Mouse (Mus musculus) ovary, postnatal 14 days (tissue): Measurements from ENCODE around the gene Homez.
A peak's percentile ranks its signal among the peaks of the same experiment; 100 is the strongest.

Source experiments
- DNase-seq: peaks from one replicate; pipeline ENCODE4 v3.0.0; 2022; ENCODE audit warnings: low spot score

The Homez gene

DNA sequence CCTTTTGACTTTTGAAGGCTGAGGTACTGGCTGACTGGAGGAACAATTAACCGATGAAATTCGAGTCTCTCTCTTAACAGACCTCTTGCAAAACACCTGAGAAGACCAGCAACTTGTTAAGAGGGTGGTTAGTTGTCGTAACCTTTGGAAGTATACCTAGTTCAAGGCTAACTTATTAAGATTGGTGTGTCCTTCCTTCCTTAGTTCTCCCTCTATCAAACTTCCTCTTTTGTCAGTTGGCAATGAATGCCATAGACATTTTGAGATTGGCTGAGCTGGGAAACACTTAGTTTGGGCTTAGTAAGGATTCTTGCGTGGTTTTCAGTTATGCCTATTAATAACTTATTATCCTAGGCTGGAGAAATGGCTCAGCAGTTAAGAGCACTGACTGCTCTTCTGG, 2.7 kb downstream of the Homez start:
- DNase-seq, result no peak

DNA sequence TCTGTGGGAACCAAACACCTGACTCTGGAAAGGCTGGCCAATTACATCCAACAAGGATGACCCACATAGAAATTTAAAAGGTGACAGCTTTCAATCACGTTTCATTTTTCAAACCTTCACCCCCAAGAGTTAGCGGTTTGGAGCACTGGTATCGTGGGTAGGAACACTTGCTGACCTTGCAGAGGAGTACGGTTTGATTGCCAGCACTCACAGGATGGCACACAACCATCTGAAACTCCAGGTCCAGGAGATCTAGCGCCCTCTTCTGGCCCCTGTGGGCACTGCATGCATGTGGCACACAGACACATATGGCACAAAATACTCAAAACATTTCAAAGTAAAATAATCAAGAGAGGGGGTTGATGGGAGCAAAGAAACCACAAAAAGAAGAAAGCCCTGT, 3.8 kb downstream of the Homez start:
- DNase-seq, result no peak

DNA sequence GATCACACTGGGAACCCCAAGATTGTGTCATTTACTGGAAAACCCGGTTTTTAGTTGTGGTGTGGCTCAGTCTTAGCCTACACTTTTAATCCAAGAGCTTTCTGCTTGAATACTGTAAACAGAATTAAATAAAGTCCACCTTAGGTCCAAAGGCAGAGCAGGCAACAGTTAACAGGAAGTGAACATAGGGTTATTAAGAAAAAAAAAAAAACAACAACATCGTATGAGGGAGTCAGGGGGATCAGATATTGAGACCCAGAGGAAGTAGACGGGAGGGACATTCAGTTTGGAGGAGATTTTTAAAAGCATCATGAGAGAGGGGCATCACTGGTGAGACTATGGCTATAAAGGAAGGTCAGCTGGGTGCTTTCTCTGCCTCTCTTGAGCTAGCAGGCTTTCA, 4.5 kb downstream of the Homez start:
- DNase-seq, result no peak

DNA sequence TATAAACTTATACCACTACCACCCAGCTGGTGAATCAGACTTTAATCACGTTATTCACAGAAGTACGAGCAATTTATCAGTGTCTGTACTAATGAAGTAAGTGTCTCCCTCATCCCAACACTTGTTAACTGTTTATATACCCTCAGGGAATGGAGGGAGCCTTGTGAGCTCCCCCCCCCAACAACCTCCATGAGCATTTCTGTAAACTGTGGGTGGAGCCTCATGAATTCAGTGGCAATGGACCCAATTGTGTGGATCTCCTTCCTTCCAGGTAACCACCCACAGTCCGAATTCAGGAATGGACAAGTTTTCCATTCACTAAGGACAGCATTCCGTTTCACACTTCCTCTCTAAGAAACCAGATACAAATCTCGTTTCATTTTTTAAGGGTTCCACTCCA, 5.1 kb downstream of the Homez start:
- DNase-seq, result no peak

DNA sequence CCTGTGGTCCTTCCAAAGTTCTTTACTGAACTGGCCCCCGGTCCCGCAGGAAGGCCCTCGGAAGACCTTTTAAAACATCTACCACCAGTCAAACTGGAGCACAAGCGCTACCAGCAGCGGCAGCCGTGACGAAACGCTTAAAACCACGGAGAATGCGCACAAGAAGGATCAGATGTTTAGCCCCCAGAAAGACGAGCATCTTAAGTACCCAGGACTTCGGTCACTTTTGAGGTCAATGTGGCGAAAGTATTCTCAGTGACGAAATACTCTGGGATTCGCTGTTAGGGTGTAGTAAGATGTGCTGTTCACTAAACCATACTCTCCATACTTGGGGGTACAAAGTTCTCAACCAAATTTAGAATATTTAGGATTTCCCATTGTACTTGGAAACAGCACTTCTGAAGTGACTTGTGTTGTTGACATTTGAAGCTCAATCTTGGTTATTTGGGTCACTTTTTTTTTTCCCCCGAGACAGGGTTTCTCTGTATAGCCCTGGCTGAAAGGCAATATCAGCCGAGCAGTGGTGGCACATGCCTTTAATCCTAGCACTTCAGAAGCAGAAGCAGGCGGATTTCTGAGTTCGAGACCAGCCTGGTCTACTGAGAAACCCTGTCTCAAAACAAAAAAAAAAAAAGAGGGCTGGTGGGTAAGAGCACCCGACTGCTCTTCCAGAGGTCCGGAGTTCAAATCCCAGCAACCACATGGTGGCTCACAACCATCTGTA, 6.3 kb downstream of the Homez start:
- DNase-seq, result no peak

DNA sequence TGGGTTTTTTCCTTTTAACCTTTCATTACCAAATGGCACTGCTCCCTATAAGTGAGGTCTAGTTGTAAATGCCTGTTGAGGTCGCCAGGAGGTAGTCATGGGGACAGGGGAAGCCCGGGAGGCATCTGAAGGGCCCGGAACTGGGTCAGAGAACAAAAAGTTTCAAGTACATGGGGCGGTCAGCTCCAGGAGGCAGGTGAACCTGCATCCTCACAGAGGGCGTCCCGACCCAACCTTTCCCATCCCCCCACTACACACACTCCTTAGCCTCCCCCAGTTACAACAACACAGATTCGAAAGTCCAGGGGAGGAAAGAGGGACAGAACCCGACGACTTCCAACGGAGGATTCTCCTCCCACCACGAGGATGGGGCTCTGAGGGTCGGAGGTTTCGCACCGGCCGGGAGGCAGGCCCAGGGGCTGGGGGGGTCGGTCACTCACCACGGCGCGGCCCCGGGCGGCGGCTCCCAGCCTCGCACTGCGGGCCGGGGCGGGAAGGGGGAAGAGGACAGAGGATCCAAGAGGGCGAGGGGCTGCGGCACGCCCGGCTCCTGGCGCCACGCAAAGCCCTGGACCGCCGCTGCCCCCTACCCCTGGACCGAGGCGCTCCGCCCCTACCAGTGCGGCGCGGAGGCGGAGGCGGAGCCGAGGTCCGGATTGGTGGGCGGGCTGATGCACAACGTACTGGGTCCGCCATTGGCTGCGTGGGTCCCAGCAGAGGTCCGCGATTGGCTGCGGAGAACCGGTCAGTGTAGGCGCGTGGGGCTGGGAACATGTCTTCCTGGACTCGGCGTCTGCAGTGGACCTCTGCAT, 7.1 kb downstream of the Homez start:
- DNase-seq, result peak; percentile 79

DNA sequence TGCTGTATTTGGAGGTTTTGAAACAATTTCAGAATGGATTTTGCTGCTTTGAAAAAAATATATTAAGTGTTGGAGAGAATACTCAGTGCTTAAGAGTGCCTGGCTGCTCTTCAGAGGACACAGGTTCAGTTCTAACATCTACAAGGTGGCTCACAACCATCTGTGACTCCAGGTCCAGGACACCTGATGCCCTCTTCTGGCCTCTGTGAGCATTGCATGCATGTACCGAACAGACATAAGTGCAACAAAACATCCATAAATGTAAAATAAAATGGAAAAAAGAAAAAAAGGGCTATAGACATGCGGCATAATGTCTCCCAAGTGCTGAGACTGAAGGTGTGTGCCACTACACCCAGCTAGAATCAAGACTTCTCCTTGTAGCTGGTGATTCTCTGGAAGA, 10.2 kb downstream of the Homez start:
- DNase-seq, result peak; percentile 44

DNA sequence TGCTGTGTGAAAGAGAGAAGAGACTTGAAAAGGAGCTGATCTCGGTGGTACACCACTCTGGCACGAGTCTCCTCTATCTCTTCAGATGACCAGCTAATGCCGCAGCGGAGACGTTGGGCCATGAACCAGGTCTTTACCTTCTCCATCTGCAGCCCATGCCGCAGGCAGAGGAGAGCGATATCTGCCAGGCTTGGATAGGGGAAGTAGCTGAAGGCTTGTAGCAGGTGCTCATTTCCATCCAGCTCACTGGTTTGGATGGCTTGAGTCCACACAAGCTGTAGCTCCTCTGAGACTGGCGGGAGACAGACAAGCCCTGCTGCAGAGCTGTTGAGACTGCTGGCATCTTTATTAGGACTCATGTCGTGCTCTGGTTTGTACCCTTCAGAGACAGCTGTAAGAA, 12.9 kb downstream of the Homez start:
- no peak for DNase-seq

DNA sequence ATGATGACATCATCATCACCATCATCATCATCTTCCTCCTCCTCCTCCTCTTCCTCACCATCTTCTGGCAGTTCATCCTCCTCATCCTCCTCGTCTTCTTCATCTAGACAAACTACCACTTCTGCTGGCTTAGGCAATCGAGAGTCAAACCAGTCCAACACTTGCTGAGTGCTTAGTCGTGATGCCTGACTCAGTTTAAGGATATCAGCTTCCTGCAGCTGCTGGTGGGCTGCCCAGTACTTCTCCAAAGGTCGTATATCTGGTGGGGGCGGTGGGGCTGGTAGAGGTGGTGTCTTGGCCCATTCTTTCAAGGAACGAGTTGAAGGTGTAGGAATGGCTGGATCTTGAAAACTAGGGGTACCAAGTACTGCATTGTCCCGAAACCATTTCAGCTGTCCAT, 14.1 kb downstream of the Homez start:
- no peak for DNase-seq

DNA sequence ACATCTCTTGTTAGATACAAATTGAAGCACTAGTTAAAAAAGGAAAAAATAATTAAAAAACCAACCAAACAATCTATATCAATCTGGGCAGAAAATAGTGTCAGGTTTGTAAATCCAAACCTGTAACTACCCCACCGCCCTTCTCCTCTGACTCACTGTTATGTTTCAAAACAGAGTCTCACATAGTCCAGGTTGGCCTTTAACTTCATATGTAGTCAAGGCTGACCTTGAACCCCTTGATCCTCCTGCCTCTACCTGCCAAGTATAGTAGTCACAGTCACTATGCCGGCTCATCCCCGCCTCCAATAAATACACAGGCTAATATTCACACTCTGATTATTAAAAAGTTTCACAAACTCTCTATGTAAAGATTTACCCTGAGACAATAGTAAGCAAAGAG, 15.0 kb downstream of the Homez start:
- no peak for DNase-seq

DNA sequence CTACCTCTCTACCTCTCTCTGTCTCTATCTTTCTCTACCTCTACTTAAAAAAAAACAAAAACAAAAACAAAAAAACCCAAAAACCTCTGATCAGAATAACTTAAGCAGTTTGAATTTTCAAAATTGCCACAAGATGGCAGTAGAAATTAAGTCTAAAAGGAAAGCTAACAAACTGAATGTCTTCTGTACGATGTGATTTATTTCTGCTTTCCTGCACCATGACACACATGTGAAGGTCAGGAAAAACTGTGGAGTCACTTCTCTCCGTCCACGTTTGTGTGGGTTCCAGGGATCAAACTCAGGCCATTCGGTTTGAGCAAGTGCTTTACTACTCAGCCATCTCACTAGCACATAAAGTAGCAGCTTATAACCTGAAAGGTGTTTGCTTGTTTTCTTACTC, 27.3 kb downstream of the Homez start:
- no peak for DNase-seq

DNA sequence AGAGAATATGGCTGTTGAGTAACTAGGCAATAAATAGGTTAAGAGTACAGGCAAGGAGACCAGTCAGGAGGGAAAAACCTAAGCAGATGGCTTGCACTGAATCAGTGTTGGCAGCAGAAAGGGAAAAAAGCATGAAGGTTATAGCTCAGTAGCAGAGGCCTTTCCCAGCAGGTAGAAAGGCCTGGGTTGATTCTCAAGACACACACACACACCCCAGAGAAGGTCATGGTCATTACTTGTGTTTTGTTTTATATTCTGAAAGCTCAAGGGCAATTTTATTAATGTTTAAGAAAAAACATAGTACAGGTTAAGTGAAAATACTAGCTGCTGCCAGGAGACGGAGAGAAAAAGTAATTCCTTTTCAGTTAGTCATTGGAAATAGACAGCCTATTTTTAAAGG, 47.0 kb downstream of the Homez start:
- no peak for DNase-seq

DNA sequence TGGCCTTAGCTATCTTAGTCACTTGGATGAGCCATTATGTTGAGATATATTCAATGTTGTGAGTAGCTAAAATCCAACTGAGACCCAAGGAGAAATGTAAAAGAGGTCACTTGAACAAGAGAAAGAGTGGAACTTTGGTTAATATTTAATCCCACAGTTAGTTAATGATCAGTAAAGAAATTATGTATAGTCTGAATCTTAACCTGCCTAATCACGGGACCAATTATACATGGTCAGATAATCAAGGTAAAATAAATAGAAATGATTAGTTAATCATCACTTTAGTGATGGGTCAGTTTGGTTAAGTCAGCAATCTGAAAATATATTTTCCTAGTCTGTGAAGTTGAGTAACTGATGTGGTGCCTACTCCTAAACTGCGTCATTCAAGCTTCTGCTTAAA, 48.5 kb downstream of the Homez start:
- DNase-seq, result no peak

DNA sequence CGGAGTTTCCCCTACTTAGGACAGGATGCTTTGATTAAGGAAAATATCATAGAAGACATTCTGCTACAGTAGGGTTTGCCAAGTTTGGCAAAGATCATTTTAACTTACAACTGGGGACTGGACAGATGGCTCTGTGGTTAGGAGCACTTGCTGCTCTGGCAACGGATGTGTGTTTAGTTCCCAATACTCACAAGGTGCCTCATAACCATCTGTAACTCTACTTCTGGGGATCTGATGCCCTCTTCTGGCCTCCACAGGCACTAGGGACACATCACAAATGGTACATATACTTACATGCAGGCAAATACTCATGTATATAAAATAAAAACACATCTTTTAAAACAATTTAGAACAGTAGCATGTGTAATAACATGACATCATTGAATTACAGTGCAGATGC, 53.0 kb downstream of the Homez start:
- peak; percentile 18 for DNase-seq

DNA sequence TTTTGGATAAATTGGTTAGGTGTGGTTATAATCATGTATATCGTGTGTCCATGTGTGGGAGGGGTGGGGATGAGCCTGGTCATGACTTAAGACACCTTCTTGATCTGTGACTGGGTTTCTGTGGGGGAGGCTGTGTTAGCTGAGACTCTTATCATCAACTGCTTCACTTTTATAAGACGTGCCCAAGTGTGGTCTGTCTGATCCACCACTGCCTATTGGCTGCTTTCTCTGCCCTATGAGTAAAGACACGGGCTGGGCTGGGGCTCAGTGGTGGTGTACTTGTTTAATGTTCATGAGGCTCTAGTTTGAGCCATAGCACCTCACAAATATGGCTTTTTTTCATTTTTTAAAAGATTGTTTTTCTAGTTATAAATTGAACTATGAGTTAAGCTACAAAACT, 55.0 kb downstream of the Homez start:
- DNase-seq, result no peak

DNA sequence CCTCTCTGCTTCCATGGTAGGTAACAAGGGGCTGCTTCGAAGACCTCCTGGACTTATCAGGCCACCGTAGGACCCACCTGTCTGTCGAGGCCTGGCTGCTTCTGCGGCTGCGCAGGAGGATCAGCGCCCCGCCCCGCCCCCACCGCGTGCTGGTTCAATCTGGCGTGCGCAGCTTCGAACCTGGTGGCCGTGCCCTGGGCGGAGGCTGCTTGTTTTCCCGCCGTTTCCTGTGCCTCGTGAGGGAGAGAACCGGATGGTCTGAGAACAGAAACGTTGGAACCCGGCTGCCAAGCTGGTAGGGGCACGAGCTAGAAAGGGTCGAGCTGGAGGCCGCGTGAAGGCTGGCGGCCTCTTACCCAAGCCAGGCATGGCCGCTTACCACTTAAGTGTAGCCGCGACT, 56.8 kb downstream of the Homez start, which contains the start of gene Rnf212b:
TSS of gene Rnf212b (plus strand) at position 151 of the 400 bp plus-strand sequence.
- no peak for DNase-seq

DNA sequence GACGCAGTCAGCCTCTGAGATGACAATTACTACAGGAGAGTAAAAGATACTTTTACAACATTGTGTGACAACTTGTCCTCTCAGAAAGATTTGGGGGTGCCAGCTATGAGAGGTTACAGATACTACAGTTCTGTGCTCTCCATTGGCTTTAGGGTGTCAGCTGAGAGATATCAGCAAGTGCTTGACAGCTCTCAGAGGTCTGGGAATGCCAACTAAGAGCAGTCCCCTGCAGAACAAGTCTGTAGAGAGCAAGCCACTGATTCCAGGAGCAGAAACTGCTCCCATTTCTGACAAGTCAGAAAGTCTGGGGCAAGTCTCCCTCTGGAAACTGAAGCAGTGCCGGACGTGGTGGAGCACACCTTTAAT, 61.1 kb downstream of the Homez start:
- no peak for DNase-seq

DNA sequence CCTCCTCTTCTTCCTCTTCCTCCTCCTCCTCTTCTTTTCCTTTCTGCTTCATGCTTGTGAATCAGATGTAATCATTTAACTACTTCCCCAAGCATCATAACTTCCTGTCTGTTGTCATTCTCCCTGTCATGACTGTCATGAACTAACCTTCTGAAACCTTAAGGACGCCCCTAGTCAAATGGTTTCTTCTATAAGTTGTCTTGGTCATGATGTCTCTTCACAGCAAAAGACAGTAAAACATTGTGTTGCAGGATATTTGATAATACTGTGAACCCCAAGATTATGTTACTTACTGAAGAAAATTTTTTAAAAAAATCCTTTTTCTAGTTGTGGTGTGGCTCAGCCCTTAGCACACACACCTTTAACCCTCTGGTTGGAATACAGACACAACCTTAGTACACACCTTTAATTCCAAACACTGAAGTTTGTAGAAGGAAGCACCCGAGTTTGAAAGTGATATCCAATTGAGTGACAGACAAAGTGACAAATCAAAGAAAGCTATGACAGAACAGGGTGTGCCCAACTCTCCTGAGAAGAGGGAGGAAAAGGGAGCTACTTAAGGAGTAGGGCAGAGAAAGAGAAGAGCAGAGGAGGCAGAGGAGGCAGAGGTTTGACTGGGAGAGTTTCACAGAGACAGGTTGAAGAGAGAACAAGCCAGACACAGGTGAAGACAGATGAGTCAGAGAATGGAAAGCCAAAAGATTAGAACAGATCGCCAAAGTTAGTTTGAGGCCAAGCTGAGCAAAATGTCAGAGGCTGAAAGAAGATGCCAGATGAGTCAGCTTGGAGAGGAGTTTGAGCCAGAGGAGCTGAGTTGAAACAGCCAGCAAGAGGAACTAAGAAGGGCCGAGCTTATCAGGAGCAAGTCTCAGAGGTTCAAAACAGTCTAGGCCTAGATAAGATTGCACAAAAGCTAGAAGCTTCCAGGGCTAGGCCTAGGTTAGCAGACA, 61.8 kb downstream of the Homez start:
- no peak for DNase-seq

DNA sequence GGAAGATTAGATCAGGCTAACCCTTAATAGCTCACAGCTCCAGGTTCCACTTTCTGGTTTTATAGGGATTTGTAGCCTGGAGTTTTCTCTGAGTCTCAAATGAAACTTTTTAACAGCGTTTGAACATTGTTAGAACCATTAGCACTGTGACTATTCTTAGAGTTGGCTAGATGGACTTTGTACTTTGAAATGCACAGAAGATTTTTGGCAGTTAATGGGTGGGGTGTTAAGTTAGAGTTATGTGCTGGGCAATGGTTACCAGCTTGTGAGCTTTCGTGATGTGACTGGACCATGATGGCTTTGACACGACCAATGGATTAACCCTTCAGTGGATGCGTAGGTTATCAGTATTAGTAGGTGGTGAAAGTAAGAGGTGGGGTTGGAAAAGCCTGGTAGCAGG, 64.6 kb downstream of the Homez start:
- no peak for DNase-seq
